ENCODE assay signal across 20 mouse cellular contexts in genomic region chr1:89187441-89187840, GRCm38 (mm10).
DNase-seq lines count a peak whose midpoint lies in the region; ATAC-seq and TF ChIP-seq lines count a peak whose summit lies in the region.
"Had no signal": no experiment of that assay in that cellular context is flagged by ENCODE, and none has a peak within 500 bp of the region (broad histone marks: within the 10 kb centered on the region; RNA-seq: fewer than 3 reads in every experiment).

No protein-coding gene starts in this region.

- H3K79me2 ChIP-seq in C2C12 (ENCODE audit: control insufficient read depth, insufficient read depth) = no peaks in the 10 kb centered on the region

- DNase-seq in midbrain, embryonic 10.5 days (ENCODE audit: low spot score) = no peak
- no peak for DNase-seq in adrenal gland, postnatal 10 days
- DNase-seq in B cell, adult 2 months = no peak
- DNase-seq: adrenal gland, adult 2 months; adrenal gland, postnatal 14 days; cerebellum, adult 11-12 months; cerebellum, adult 2 months; cerebellum, adult 9-10 months; cerebellum, postnatal 10 days; cerebellum, postnatal 25 days; forebrain, postnatal 0 days had no signal

- no peak overlapping the region for H3K4me2 ChIP-seq in midbrain, embryonic 15.5 days
- H3K4me2 ChIP-seq: embryonic facial prominence, embryonic 12.5 days; forebrain, embryonic 12.5 days; forebrain, embryonic 15.5 days had no signal

- H3K27ac ChIP-seq in midbrain, embryonic 10.5 days (replicated peaks) = peak overlapping the region; percentile 59
- H3K27ac ChIP-seq in midbrain, embryonic 15.5 days = no peak overlapping the region
- H3K27ac ChIP-seq: embryonic facial prominence, embryonic 12.5 days; forebrain, embryonic 15.5 days had no signal

- ATAC-seq in midbrain, embryonic 15.5 days (replicated peaks) = no peak
- ATAC-seq: CD4-positive, CD25-positive, alpha-beta regulatory T cell, adult 4 months; forebrain, embryonic 15.5 days; forebrain, postnatal 0 days had no signal

- WGBS in midbrain, embryonic 10.5 days = 91% methylated on average over 7 of the region's 7 CpGs
- 82% methylated on average over 7 of the region's 7 CpGs for WGBS in midbrain, embryonic 15.5 days

- H3K9ac ChIP-seq in midbrain, embryonic 15.5 days = no peak overlapping the region
- H3K9ac ChIP-seq: embryonic facial prominence, embryonic 12.5 days; forebrain, embryonic 12.5 days; forebrain, embryonic 15.5 days; forebrain, postnatal 0 days had no signal

- no peak for TF ChIP-seq CTCF in C2C12 (IDR thresholded peaks at IDR 0.05; ENCODE audit: control insufficient read depth, insufficient read depth, insufficient read length)

- no peaks in the 10 kb centered on the region for H3K36me3 ChIP-seq in midbrain, embryonic 10.5 days
- no peaks in the 10 kb centered on the region for H3K36me3 ChIP-seq in midbrain, embryonic 15.5 days (replicated peaks)
- no peaks in the 10 kb centered on the region for H3K36me3 ChIP-seq in C2C12 (ENCODE audit: control insufficient read depth, insufficient read depth)
- H3K36me3 ChIP-seq: embryonic facial prominence, embryonic 10.5 days; embryonic facial prominence, embryonic 12.5 days; forebrain, embryonic 12.5 days; forebrain, embryonic 15.5 days; G1E had no signal

- H3K27me3 ChIP-seq in midbrain, embryonic 10.5 days (ENCODE audit: low read depth, poor library complexity, severe bottlenecking) = no peaks in the 10 kb centered on the region
- H3K27me3 ChIP-seq in midbrain, embryonic 15.5 days (replicated peaks) = no peaks in the 10 kb centered on the region
- H3K27me3 ChIP-seq in C2C12 (ENCODE audit: control insufficient read depth, insufficient read depth, insufficient read length) = no peaks in the 10 kb centered on the region
- H3K27me3 ChIP-seq: CH12.LX; forebrain, embryonic 15.5 days had no signal

- H3K4me3 ChIP-seq in midbrain, embryonic 10.5 days = no peak overlapping the region
- no peak overlapping the region for H3K4me3 ChIP-seq in midbrain, embryonic 15.5 days
- H3K4me3 ChIP-seq in C2C12 (ENCODE audit: insufficient read depth, poor library complexity, severe bottlenecking) = no peak overlapping the region
- H3K4me3 ChIP-seq: embryonic facial prominence, embryonic 10.5 days; embryonic facial prominence, embryonic 12.5 days; forebrain, embryonic 12.5 days; forebrain, embryonic 15.5 days had no signal

- 0 out of 2 replicates have a peak, but pooled peaks cover 4% of the 10 kb centered on the region for H3K9me3 ChIP-seq in midbrain, embryonic 10.5 days (replicated peaks)
- H3K9me3 ChIP-seq in midbrain, embryonic 15.5 days = no peaks in the 10 kb centered on the region
- H3K9me3 ChIP-seq: embryonic facial prominence, embryonic 10.5 days; embryonic facial prominence, embryonic 12.5 days; forebrain, embryonic 12.5 days; forebrain, embryonic 15.5 days had no signal

- no peaks in the 10 kb centered on the region for H3K79me3 ChIP-seq in C2C12 (ENCODE audit: low read depth)

- peaks cover 64% of the 10 kb centered on the region for H3K4me1 ChIP-seq in midbrain, embryonic 10.5 days
- peaks cover 24% of the 10 kb centered on the region for H3K4me1 ChIP-seq in midbrain, embryonic 15.5 days

- no peak overlapping the region for H3ac ChIP-seq in C2C12 (ENCODE audit: control insufficient read depth, insufficient read length, low read depth)

TF ChIP-seq in C2C12, 6 proteins besides CTCF, POLR2A, EP300 and RAD21:
- no peak for TF ChIP-seq FOSL1 (IDR thresholded peaks at IDR 0.05; ENCODE audit: insufficient read depth, low read length, poor library complexity, severe bottlenecking)
- TF ChIP-seq CEBPB (IDR thresholded peaks at IDR 0.05; ENCODE audit: low read depth) = peak; percentile 41
